Mouse (Mus musculus): ENCODE measurements around the gene Lsm6. TPM values are rescaled to one million over a fixed set of nuclear protein-coding genes. Genes with fewer than 3 reads are reported as not detected.
A peak's percentile ranks its signal among the peaks of the same experiment; 100 is the strongest.
"Not testable (repeated sequence)": the region's sequence is repeated elsewhere in the genome, so short reads cannot be mapped to it uniquely, and the experiment has no call there.

Gene Lsm6
- polyA plus RNA-seq, 1 experiment from 2014 or later = 127 TPM

DNA sequence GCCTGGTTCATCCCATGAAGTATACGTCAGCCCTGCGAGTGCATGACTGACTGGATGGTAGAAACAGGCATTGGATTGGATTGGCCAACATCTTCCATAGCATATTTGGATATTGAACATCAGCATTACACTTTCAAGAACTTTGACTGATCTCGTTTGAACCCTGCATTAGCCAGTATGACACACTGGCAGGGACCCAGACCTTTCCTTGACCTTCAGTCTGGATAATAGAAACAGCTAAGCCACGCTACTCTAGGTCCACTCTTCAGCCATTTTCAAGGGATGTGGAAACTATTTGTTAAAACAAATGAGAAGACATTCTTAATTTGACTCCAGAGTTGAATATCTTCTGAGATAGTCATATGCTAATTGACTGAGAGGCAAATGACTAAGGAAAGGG, 3.6 kb upstream of the Lsm6 start:
- Histone ChIP-seq H3K9ac (no peak overlapping the region), H3K4me2 (no peak overlapping the region), H3K27me3 (replicated peaks) (no peaks in the 10 kb centered on the region), H3K4me1 (peaks cover 7% of the 10 kb centered on the region), H3K27ac (no peak overlapping the region), H3K36me3 (no peaks in the 10 kb centered on the region), H3K9me3 (replicated peaks) (no peaks in the 10 kb centered on the region), H3K4me3 (no peak overlapping the region)
- no peak for ATAC-seq
- 67% methylated on average over 4 of the region's 4 CpGs for WGBS (ENCODE audit: insufficient replicate concordance)

DNA sequence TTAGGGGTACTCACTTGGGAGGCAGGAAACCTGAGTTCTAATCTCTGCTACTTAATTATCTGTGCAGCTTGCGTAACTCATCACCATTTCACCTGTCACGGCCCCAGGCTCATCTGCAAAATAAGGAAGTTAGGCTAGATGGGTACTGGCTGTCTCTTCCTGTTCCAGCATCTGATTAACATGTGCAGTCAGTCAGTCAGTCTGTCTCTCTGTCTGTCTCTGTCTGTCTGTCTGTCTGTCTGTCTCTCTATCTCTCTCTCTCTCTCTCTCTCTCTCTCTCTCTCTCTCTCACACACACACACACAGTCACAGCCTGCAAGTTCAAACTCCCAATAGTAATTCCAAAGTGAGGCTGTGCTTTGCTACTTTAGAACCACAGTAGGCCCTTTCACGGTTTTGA, 967 bp downstream of the Lsm6 start:
- ATAC-seq; H3K9me3 ChIP-seq (replicated peaks); H3K27me3 ChIP-seq (replicated peaks): not testable (repeated sequence)
- WGBS (ENCODE audit: insufficient replicate concordance) = 16% methylated on average over 3 of the region's 3 CpGs
- Histone ChIP-seq H3K9ac (peak overlapping the region; percentile 85), H3K4me2 (peak overlapping the region; percentile 76), H3K27ac (peak overlapping the region; percentile 95), H3K4me3 (peak overlapping the region; percentile 83), H3K4me1 (peaks cover 18% of the 10 kb centered on the region), H3K36me3 (peaks cover 37% of the 10 kb centered on the region)

DNA sequence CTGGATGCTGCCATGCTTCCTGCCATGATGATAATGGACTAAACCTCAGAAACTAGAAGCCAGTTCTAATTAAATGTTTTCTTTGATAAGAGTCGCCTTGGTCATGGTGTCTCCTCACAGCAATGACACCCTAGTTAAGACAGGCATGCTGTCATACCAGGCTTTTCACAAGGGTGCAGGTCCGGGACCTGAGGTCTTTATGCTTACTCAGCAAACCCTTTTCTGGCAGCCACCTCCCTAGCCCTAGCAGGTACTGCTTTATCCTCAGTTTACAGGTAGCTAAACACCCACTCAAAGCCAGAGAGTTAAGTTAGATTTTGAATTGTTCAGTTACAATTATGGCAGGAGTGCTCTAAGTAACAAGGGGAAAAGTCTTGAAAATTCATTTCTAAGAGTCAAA, 6.2 kb downstream of the Lsm6 start:
- Histone ChIP-seq H3K27me3 (replicated peaks) (no peaks in the 10 kb centered on the region), H3K4me1 (peaks cover 12% of the 10 kb centered on the region), H3K4me2 (no peak overlapping the region), H3K4me3 (no peak overlapping the region), H3K9ac (no peak overlapping the region), H3K9me3 (replicated peaks) (no peaks in the 10 kb centered on the region), H3K27ac (no peak overlapping the region), H3K36me3 (peaks cover 78% of the 10 kb centered on the region)
- ATAC-seq = no peak
- WGBS (ENCODE audit: insufficient replicate concordance) = 76% methylated on average over 2 of the region's 2 CpGs

DNA sequence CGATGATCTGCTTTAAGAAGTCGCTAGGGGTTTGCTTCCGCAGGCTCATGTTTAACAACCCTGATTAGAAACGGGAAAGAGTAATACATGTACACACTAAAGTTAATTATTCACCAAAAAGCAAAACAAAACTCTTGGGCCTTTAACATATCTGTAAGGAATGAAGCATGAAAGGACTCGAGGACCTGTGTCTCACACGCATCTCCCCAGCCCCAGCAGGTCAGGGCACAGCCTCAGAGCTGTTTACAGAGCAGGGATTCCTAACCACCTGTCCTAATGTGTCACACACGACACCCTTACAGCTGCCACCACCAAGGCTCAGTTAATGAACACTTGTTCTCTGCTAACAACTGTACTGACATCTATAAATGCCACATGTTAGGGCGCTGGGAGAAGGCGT, 7.9 kb downstream of the Lsm6 start:
- ATAC-seq = no peak
- Histone ChIP-seq H3K4me3 (no peak overlapping the region), H3K27ac (no peak overlapping the region), H3K4me1 (peaks cover 10% of the 10 kb centered on the region), H3K9ac (no peak overlapping the region), H3K9me3 (replicated peaks) (no peaks in the 10 kb centered on the region), H3K4me2 (no peak overlapping the region), H3K36me3 (peaks cover 82% of the 10 kb centered on the region), H3K27me3 (replicated peaks) (no peaks in the 10 kb centered on the region)
- 79% methylated on average over 9 of the region's 9 CpGs for WGBS (ENCODE audit: insufficient replicate concordance)

DNA sequence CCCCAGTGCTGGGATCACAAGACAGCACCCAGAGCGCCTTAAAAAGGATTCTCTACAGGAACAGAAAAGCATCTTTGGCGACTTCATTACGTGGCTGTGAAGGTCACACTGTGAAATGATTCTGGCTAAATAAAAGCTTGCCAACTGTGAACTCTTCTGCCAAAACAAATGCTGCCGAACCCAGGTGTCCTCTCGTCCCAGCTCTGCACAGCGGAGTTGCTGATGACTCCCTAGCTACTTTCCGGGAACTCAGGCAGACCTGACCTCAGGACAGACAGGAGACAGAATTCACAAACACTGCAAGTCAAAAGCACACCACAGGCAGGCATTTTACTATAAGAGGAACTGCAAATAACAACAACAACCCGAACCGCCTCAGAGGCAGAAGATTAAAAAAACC, 8.5 kb downstream of the Lsm6 start:
- no peak overlapping the region for H3K4me3 ChIP-seq
- H3K4me2 ChIP-seq = no peak overlapping the region
- no peak overlapping the region for H3K27ac ChIP-seq
- H3K36me3 ChIP-seq = peaks cover 86% of the 10 kb centered on the region
- no peaks in the 10 kb centered on the region for H3K27me3 ChIP-seq (replicated peaks)
- H3K9ac ChIP-seq = no peak overlapping the region
- no peaks in the 10 kb centered on the region for H3K9me3 ChIP-seq (replicated peaks)
- ATAC-seq = no peak
- 87% methylated on average over 9 of the region's 9 CpGs for WGBS (ENCODE audit: insufficient replicate concordance)
- peaks cover 10% of the 10 kb centered on the region for H3K4me1 ChIP-seq

DNA sequence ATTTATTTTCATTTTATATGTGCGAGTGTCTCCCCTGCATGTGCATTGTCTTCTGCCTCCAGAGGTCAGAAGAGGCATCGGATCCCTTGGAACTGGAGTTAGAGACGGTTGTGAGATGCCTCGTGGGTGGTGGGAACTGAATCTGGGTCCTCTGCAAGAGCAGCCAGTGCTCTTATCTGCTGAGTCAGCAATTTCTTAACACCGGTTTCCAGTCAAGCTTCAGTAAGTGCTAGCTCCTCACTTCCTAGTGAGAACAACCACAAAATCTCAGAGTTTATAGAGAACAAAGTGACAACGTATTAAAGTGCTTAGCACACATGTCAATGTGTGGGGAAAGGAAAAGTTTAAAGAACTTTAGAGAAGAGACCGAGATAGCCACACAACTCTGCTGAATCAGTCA, 9.2 kb downstream of the Lsm6 start:
- Histone ChIP-seq H3K4me1 (peaks cover 10% of the 10 kb centered on the region), H3K4me3 (no peak overlapping the region), H3K9ac (no peak overlapping the region), H3K4me2 (no peak overlapping the region), H3K27me3 (replicated peaks) (no peaks in the 10 kb centered on the region), H3K36me3 (peaks cover 86% of the 10 kb centered on the region), H3K9me3 (replicated peaks) (no peaks in the 10 kb centered on the region), H3K27ac (no peak overlapping the region)
- no peak for ATAC-seq
- 74% methylated on average over 7 of the region's 7 CpGs for WGBS (ENCODE audit: insufficient replicate concordance)

DNA sequence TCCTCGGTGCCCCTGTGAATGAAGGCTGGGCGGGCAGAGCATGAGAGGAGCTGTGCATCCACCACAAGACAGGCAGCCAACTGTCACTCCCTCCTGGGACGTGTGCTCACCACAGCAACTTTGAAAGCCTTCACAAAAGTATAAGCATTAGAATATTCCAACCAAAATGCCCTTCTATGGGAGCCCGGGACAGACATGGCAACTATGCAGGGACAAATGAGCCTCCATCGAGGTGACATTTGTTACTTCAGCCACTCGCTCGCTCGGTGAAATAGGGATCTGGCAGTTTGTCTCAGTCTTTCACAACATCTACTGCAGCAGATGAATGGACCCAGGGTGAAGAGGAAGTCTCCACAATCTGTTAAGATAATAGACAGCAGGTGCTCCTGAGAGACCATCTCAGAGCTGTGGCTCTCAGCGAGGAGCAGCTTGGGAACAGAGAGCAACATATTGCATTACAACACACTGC, 10.7 kb downstream of the Lsm6 start:
- no peak for ATAC-seq
- peaks cover 10% of the 10 kb centered on the region for H3K4me1 ChIP-seq
- H3K9ac ChIP-seq = no peak overlapping the region
- no peak overlapping the region for H3K27ac ChIP-seq
- no peaks in the 10 kb centered on the region for H3K27me3 ChIP-seq (replicated peaks)
- H3K4me3 ChIP-seq = no peak overlapping the region
- H3K9me3 ChIP-seq (replicated peaks) = no peaks in the 10 kb centered on the region
- H3K4me2 ChIP-seq = no peak overlapping the region
- H3K36me3 ChIP-seq = peaks cover 86% of the 10 kb centered on the region
- 75% methylated on average over 9 of the region's 9 CpGs for WGBS (ENCODE audit: insufficient replicate concordance)

DNA sequence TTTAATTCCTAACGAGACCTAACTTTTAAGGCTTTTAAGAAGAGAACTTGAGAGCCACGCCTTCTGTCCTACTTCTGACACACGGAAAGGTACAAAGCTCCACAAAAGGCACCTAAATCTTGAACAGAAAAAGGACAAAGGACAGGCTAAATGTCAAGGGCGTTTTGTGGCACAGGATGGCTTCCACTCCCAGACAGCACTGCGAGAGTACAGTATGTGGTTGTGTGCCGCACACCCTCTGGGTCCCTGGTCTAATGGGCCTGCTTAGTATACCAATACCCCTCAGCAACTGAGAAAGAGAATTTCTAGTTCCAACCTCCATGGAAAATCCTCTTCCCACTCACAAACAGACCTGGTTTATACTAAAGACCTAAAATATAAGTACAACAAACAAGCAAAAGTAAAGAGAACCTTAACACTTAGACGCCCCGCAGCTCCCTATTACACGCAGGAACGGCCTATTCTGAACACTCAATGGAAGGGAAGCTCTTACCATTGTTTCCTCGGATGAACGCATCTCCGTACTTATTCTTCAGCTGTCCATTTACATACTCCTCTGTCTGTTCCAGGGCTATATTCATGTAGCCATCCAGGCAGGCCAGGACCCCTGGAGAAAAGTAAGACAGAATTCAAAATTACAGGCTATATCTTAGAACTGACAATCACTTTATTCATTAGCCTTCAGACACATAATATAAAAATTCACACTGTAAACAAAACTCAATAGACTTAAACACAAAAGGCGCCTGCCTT, 11.3 kb downstream of the Lsm6 start:
- Histone ChIP-seq H3K27ac (no peak overlapping the region), H3K36me3 (peaks cover 89% of the 10 kb centered on the region)

DNA sequence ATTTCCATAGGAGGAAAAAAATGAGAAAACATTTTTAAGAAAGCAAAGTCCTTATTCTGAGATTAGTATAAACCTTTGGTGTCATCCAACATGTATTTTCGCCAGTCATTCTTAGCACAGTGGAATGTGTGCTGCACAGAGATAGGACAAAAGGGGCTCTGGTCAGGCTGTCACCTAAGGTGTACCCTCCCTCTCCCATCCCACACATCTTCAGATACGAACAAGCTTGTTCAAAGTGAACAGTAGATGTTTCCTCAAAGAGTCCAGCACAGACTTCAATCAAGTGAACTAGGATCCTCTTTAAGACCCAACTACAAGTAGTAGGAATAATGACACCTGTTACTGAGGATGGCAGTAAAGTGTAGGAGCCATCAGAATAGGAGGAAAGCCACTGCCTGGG, 12.1 kb downstream of the Lsm6 start:
- H3K4me3 ChIP-seq = no peak overlapping the region
- H3K36me3 ChIP-seq = peaks cover 85% of the 10 kb centered on the region
- H3K4me1 ChIP-seq = peaks cover 10% of the 10 kb centered on the region
- H3K4me2 ChIP-seq = no peak overlapping the region
- no peak overlapping the region for H3K9ac ChIP-seq
- H3K9me3 ChIP-seq (replicated peaks) = no peaks in the 10 kb centered on the region
- H3K27ac ChIP-seq = no peak overlapping the region
- peak; percentile 55; the same call in 1 of the 2 replicates for ATAC-seq
- no peaks in the 10 kb centered on the region for H3K27me3 ChIP-seq (replicated peaks)
- WGBS (ENCODE audit: insufficient replicate concordance) = 75% methylated on average over 2 of the region's 2 CpGs

More for the DNA sequence above, 11.3 kb downstream of the Lsm6 start:
- Histone ChIP-seq H3K4me2 (no peak overlapping the region), H3K27me3 (replicated peaks) (no peaks in the 10 kb centered on the region), H3K4me1 (peaks cover 10% of the 10 kb centered on the region), H3K9me3 (replicated peaks) (no peaks in the 10 kb centered on the region), H3K4me3 (no peak overlapping the region), H3K9ac (no peak overlapping the region)
- no peak for ATAC-seq
- 89% methylated on average over 14 of the region's 14 CpGs for WGBS (ENCODE audit: insufficient replicate concordance)

DNA sequence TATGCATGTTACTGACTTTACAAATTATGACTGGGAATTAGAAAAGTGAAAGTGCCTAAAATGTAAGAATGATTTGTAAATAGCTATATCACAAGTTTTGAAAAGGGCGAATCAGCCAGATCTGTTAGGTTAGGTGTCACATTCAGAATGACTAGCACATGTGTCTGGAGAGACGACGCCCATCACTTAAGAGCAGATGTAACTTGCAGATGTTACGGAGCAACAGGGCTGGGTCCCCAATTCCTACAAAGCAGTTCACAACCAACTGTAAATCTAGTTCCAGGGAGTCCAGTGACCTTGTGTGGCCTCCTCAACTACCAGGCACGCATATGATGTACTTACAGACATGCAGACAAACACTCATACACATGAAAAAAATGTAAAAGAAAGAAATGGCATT, 12.5 kb downstream of the Lsm6 start:
- Histone ChIP-seq H3K4me3 (no peak overlapping the region), H3K9me3 (replicated peaks) (no peaks in the 10 kb centered on the region), H3K27me3 (replicated peaks) (no peaks in the 10 kb centered on the region), H3K4me1 (peaks cover 10% of the 10 kb centered on the region), H3K9ac (no peak overlapping the region), H3K36me3 (peaks cover 86% of the 10 kb centered on the region), H3K4me2 (no peak overlapping the region), H3K27ac (no peak overlapping the region)
- peak; percentile 51; the same call in 1 of the 2 replicates for ATAC-seq
- 79% methylated on average over 5 of the region's 5 CpGs for WGBS (ENCODE audit: insufficient replicate concordance)

DNA sequence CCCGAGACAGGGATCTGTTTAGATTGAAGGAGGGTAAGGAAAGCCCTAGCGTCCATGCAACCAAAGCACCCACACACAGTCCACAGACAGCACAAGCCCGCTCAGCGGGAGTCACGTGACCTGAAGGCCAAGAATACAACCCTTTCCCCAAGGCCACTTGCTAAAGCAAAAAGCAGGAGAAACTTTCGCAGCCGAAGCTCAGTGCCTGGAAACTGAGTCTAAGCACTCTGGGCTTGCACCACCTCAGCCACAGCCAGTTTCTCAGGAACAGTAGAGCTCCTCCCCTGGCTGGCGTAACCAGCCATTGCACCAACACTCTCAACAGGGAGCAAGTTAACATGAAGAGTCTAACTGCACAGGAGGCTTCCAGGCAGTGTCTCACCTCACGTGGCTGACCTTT, 13.7 kb downstream of the Lsm6 start:
- H3K27ac ChIP-seq = no peak overlapping the region
- no peak overlapping the region for H3K4me2 ChIP-seq
- H3K4me1 ChIP-seq = peaks cover 10% of the 10 kb centered on the region
- ATAC-seq = no peak
- H3K36me3 ChIP-seq = peaks cover 83% of the 10 kb centered on the region
- H3K9ac ChIP-seq = no peak overlapping the region
- no peaks in the 10 kb centered on the region for H3K9me3 ChIP-seq (replicated peaks)
- H3K27me3 ChIP-seq (replicated peaks) = no peaks in the 10 kb centered on the region
- WGBS (ENCODE audit: insufficient replicate concordance) = 82% methylated on average over 9 of the region's 9 CpGs
- no peak overlapping the region for H3K4me3 ChIP-seq

DNA sequence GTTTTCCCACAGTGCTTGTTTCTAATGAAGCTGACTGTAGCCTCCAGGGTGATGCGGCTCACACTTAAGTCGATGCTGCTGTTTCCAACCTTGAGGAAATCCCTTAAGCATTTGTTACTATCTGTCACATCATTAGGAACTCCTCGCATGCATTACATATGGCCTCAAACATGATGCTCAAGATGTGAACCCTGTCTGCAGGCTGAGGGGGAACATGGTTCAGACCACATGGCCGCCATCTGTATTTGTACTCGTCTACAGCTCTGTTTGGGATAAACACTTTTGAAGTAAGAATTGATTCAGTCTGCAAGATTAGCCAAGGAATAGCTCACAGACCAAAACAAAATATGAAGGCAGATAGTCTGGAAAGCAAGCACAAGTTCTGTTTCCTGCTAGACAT, 14.9 kb downstream of the Lsm6 start:
- H3K9ac ChIP-seq = no peak overlapping the region

DNA sequence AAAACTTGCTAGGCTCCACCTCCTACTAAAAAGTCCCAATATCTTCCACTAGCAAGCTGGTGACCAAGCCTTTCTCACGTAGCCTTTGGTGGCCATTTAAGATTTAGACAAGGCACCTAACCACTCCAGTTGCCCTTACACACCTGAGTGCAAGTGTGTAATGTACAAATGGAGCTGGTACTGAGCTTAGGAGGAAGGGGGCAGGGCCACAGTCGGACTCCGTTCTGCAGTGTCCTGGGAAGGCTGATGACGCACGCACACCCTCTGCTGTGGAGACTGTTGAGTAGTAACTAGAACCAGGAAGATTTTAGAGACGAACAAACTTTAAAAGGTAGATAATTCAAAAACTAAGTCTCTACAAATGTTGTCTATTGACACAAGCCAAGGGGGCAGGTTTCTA, 19.7 kb downstream of the Lsm6 start:
- no peak overlapping the region for H3K27ac ChIP-seq
- no peak for ATAC-seq
- no peaks in the 10 kb centered on the region for H3K4me1 ChIP-seq
- H3K9ac ChIP-seq = no peak overlapping the region
- no peak overlapping the region for H3K4me3 ChIP-seq
- H3K4me2 ChIP-seq = no peak overlapping the region
- H3K36me3 ChIP-seq = peaks cover 28% of the 10 kb centered on the region
- 82% methylated on average over 6 of the region's 6 CpGs for WGBS (ENCODE audit: insufficient replicate concordance)
- no peaks in the 10 kb centered on the region for H3K9me3 ChIP-seq (replicated peaks)
- no peaks in the 10 kb centered on the region for H3K27me3 ChIP-seq (replicated peaks)

More for the DNA sequence above, 14.9 kb downstream of the Lsm6 start:
- Histone ChIP-seq H3K27ac (no peak overlapping the region), H3K27me3 (replicated peaks) (no peaks in the 10 kb centered on the region), H3K36me3 (peaks cover 74% of the 10 kb centered on the region), H3K4me2 (no peak overlapping the region), H3K4me3 (no peak overlapping the region), H3K9me3 (replicated peaks) (no peaks in the 10 kb centered on the region), H3K4me1 (peaks cover 10% of the 10 kb centered on the region)
- no peak for ATAC-seq
- 89% methylated on average over 5 of the region's 5 CpGs for WGBS (ENCODE audit: insufficient replicate concordance)

Measured in liver, embryonic 12.5 days (tissue).